Mouse (Mus musculus) olfactory bulb, adult 2 months (tissue): ENCODE results near the gene Tbc1d17. TPM values are rescaled to one million over a fixed set of nuclear protein-coding genes. Genes with fewer than 3 reads are reported as not detected.

Experiments used
- H3K27ac ChIP-seq: fragments of 200-500 bp; 2 replicates; pipeline ENCODE4 v1.5.1; 2012; ENCODE audit warnings: low read depth, low read length; ENCODE audit not compliant: insufficient read depth
- H3K4me1 ChIP-seq: fragments of 200-500 bp; 2 replicates; pipeline ENCODE4 v1.6.1; 2012; ENCODE audit warnings: low read length; ENCODE audit not compliant: control insufficient read depth, insufficient read depth
- H3K4me3 ChIP-seq: fragments of 200-500 bp; 2 replicates; pipeline ENCODE4 v1.5.1; 2012; ENCODE audit warnings: mild to moderate bottlenecking, low read depth, low read length, moderate library complexity; ENCODE audit not compliant: insufficient read depth
- CTCF ChIP-seq: fragments of 200-500 bp; IDR thresholded peaks from 2 replicates; pipeline ENCODE4 v1.5.1; 2012; ENCODE audit warnings: low read depth, mild to moderate bottlenecking, low read length, moderate library complexity; ENCODE audit not compliant: insufficient read depth
- POLR2A ChIP-seq: fragments of 200-500 bp; IDR thresholded peaks from 2 replicates; pipeline ENCODE4 v1.6.1; 2012; ENCODE audit warnings: mild to moderate bottlenecking, low read depth, low read length, moderate library complexity; ENCODE audit not compliant: insufficient read depth
- WGBS: fragments of 180-500 bp; shearing (Covaris S2); methylation state at CpG from one replicate; pipeline ENCODE4 v1.1.7; 2018; 5-methylcytosine and 5-hydroxymethylcytosine counted together
- polyA plus RNA-seq: library from polyadenylated mRNA; stranded (reverse); fragments of >200 nt; gene quantifications from 2 replicates; pipeline ENCODE4 v1.2.4, GENCODE M21; 2012; ENCODE audit warnings: low replicate concordance; ENCODE audit not compliant: missing spikeins, insufficient read depth, insufficient read length

The Tbc1d17 gene
- polyA plus RNA-seq, 1 experiment: not detected

DNA sequence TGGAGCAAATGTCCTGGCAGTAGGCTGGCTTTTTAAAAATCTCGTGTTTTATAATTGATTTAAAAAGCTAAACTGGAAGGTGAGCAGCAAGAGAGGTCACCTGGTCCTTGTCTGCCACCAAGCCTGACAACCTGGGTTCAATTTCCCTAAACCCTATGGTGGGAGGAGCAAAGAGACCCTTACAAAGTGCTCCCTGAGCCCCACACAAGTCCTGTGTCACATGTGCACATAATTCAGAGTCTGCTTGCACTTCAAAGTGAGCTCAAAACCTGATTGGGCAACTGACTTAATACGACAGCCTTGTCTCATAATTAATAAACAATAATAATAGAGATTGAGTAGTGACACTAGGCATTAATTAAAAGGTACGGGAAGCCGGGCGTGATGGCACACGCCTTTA, 21.7 kb upstream of the Tbc1d17 start:
- Histone ChIP-seq H3K4me1 (peaks cover 28% of the 10 kb centered on the region), H3K4me3 (no peak overlapping the region), H3K27ac (0 out of 2 replicates have a peak overlapping the region, but pooled peaks have one; percentile 44)
- no peak for TF ChIP-seq POLR2A
- no peak for TF ChIP-seq CTCF
- WGBS: 76% methylated on average over 6 of the region's 6 CpGs

DNA sequence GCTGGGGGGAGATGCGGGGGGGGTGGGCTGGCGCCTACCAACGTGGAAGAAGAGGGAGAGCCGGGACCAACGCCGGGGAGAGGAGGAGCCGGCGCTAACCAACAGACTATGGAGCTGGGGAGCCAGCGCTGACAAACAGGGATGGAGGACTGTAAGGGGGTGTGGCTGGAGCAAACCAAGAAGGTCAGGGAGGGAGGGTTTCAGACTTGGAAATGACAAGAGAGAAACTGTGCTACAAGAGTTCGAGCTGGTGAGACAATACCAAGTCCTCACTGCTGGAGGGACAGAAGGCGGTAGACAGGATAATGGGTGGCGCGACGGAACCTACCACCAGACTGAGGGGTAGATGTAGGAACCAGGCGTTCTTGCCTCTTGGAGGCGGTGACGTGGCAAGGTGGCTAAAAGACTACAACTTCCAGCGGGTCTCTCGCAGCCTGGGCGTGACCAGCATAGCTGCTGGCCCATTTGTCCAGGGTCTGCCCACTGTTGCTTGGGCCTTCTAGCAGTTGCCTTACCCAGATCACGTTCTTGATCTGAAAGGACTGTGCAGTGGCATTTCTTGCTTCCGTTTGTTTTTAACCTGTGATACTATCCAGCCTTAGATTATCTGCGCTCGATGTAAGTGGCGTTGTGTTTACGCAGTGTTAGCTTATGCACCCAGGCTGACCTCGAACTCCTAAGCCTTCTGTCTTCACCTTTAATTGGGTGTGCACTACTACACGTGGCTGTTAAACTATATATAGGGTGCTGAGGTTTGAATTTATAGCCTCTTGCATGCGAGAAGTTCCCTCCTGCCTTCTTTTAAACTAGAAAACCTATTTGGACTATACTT, 21.0 kb upstream of the Tbc1d17 start, which contains the start of gene Ptov1:
Gene Ptov1 (minus strand): TSS at position 92 of the 832 bp plus-strand sequence.
- Histone ChIP-seq H3K27ac (peak within 1 kb of the TSS; percentile 93), H3K4me3 (peak within 1 kb of the TSS; percentile 83), H3K4me1 (peaks cover 35% of the 10 kb centered on the region)
- TF ChIP-seq POLR2A: no peak
- no peak for TF ChIP-seq CTCF
- 4% methylated on average over 29 of the region's 29 CpGs for WGBS

DNA sequence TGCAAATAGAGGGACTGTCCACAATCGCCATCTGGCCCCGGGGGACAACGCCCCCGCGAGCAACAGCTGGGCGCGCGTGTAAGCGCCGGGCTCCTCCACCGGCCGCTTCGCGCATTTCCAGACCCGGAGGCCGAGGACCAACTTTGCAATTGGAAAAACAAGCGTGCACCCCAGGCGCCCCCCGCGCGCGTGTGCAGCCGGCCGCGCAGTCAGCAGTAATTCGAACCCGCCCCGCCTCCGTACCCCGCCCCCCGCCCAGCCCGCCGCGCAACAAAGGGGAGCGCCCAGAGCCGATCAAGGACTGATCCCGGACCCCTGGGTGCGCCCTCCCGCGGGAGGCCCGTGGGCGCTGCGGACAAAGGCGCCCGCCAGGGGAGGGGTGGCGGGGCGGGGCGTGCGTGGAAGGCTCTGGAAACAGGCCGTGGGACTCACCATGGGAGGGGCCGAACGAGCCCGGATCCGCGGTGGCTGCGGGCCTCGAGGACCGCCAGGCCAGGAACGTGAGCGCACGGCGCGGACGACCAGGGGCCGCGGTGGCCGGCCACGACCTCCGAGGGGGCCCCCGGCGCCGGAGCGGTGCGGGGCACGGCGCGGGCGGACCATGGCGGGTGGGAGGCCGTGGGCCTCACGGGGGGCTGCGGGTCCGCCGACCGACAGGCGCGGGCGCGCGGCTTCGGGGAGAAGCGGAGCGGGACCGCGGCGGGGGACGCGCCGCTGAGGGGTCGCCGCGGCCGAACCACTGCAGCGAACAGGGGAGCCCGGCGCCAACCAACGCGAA, 20.2 kb upstream of the Tbc1d17 start:
- under 1% methylated on average over 108 of the region's 108 CpGs for WGBS
- peak; percentile 68 for TF ChIP-seq POLR2A
- no peak for TF ChIP-seq CTCF
- Histone ChIP-seq H3K4me1 (peaks cover 43% of the 10 kb centered on the region), H3K27ac (peak overlapping the region; percentile 93), H3K4me3 (peak overlapping the region; percentile 83)

DNA sequence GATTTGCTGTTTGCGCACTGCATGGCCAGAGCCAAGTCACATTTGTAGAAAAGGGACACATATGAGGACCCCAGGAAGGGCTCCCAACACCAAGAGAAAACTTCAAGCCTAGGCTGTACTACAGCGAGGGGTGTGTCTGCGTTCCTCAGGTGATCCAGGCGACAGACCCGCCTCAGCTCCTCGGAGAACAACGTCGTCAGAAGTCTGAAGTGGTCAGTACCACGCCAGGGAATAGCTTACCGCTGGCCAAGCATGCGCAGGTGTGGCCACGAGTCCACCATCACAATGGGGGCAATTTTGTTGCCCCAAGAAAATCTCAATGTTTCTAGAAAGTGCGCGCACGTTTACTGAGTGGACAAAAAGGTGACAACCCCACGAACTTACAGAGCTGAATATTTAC, 19.6 kb upstream of the Tbc1d17 start:
- Histone ChIP-seq H3K4me3 (peak overlapping the region; percentile 83), H3K4me1 (peaks cover 48% of the 10 kb centered on the region), H3K27ac (no peak overlapping the region)
- WGBS: 3% methylated on average over 16 of the region's 16 CpGs
- TF ChIP-seq POLR2A (no peak), CTCF (no peak)

DNA sequence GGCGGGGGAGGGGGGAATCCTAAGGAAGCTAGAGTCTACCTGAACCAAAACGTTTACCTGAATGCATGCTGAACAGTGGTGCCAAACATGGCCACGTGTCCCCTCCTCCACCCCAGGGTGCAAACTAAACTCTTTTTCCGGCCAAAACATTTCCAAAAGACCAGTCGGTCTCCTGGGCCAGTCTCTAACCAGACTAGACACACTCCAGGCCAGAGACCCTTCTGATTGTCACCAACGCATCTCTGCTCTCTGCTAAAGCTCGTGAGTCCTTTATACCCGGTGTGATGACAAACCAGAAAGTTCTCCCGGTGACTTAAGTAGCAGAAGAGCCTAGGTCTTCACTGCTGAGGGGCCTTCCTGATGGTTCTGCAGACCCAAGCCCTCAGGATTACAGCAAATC, 18.9 kb upstream of the Tbc1d17 start:
- Histone ChIP-seq H3K4me3 (peak overlapping the region; percentile 83), H3K27ac (no peak overlapping the region), H3K4me1 (peaks cover 52% of the 10 kb centered on the region)
- 19% methylated on average over 9 of the region's 9 CpGs for WGBS
- no peak for TF ChIP-seq POLR2A
- TF ChIP-seq CTCF: no peak

DNA sequence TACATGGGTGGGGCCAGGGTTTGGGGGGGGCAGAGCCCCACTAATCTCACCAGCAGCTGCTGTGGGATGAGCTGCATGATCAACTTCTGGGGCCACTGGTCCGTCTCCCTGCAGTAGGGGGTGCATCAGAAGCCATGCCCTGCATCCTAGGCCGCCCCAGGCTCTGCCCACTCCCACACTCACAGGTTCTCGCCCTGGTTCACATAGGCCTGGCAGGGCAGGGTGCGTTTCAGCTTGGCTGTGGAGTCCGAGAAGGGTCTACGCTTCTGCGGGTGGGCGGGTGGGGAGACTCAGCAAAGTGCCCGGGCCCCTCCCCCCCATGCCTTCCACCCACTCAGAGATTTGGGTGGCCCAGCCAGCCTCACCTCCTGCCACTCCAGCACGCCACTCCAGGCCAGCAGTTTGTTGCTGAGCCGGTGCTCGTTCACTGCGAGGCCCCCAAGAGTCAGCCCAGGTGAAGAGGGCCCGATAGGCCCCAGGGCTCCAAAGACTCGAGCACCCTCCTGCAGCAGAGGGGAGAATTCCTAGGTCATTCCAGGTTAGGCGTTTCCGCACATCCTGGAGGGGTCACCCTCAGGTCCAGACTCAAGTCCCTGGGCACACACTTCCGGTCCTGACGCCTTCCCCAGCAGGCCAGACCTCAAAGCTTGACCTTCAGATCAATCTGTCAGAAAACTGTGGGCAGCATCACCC, 18.3 kb upstream of the Tbc1d17 start:
- H3K4me3 ChIP-seq: peak overlapping the region; percentile 83
- peaks cover 55% of the 10 kb centered on the region for H3K4me1 ChIP-seq
- 35% methylated on average over 19 of the region's 19 CpGs for WGBS
- no peak for TF ChIP-seq CTCF
- TF ChIP-seq POLR2A: no peak
- H3K27ac ChIP-seq: no peak overlapping the region

DNA sequence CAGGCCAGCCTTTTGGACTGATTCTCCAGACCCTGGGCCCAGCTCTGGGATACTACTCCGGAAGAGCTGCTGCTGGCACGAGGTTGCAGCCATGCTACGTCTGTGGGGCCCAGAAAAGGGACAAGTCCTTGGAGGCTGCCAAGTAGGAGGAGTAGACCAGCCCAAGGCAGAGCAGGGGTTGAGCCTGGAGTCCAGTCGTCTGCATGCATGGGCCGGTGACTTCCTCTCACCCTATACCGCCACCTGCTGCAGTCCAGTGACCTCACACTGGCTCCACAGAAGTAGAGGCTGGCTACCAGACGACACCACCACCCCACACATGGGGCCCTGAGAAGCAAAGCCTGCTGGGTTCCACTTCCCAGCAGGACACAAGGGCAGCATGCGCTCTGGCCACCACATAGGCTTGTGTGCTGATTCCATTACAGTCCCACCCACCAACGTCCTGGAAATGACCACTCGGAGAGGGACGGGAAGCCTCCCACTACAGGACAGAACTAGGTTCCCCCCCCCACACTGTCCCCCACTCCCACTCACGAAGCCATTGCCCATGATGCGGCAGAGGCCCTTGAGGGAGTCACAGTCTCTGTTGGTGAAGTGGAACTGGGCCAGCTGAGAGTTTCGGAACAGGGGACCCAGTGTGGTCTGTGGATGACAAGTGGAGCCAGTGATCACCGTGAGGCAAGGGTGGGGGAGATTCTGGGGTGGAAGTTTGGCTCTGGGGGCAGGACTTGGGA, 17.6 kb upstream of the Tbc1d17 start:
- 15% methylated on average over 15 of the region's 15 CpGs for WGBS
- TF ChIP-seq POLR2A: no peak
- TF ChIP-seq CTCF: no peak
- H3K4me1 ChIP-seq: peaks cover 55% of the 10 kb centered on the region
- no peak overlapping the region for H3K27ac ChIP-seq
- no peak overlapping the region for H3K4me3 ChIP-seq
